Mouse (Mus musculus) adrenal gland (tissue): ENCODE data around the gene Malrd1.

Experiments
- intact Hi-C: fragments of 180-260 bp; cut with DNase I; formaldehyde crosslinking; loops from one replicate; pipeline ENCODE4 v1.15.1; 2025

Gene Malrd1

DNA sequence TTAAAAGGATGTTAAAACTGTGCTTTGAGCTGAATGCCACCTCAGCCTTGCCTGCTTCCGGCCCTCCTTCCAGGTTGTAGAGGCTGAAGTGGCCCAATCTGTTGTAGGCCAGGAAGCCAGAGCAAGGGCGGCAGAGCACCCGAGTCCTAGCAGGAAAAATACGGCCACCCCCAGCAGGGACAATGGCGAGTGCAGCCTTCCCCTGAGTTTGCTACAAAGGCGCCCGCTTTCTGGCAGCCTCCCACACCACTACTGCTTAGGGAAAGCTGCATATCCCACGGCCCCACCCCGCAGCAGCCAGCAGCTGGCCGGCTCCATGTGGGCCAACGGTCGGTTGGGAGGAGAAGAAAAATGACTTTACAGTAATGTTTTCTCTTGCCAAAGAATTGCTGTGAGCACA is 503.5 kb downstream of the Malrd1 start:
- intact Hi-C loops, result no loop called here

GRCm38 (mm10) chr2:16031559-16031958 is 505.3 kb downstream of the Malrd1 start:
- intact Hi-C loops, result no loop called here

DNA sequence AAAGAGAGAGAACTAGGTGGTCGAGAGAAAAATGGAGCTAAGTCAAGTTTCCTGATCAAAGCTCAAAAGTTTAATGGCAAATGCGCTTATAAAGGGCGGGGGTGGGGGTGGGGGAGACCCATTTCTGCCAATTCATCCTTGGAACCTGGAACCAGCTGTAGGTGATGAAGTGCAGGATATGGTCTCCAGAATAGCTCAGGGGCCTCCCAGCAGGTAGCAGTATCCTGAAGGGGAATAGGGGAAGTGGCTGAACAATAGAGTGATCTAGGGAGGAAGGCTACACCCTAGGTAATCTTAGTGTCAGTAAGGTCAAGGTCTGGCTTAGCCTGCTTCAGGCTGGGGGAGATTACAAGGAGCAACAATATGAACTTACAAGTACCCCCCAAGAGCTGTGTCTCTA is 506.5 kb downstream of the Malrd1 start:
- intact Hi-C loops, result no loop called here

- intact Hi-C loops, result no loop called here
Observed at GRCm38 (mm10) chr2:16110696-16111095, 584.4 kb downstream of the Malrd1 start.

GRCm38 (mm10) chr2:16113333-16113732 is 587.1 kb downstream of the Malrd1 start:
- intact Hi-C loops, result no loop called here

- intact Hi-C loops, result no loop called here
Observed at GRCm38 (mm10) chr2:16147999-16148398, 621.7 kb downstream of the Malrd1 start.

GRCm38 (mm10) chr2:16152623-16153022 is 626.3 kb downstream of the Malrd1 start:
- intact Hi-C loops, result no loop called here

GRCm38 (mm10) chr2:16163246-16163989 is 637.1 kb downstream of the Malrd1 start:
- intact Hi-C loops, result no loop called here

GRCm38 (mm10) chr2:16168611-16169010 is 642.3 kb downstream of the Malrd1 start:
- intact Hi-C loops, result no loop called here

DNA sequence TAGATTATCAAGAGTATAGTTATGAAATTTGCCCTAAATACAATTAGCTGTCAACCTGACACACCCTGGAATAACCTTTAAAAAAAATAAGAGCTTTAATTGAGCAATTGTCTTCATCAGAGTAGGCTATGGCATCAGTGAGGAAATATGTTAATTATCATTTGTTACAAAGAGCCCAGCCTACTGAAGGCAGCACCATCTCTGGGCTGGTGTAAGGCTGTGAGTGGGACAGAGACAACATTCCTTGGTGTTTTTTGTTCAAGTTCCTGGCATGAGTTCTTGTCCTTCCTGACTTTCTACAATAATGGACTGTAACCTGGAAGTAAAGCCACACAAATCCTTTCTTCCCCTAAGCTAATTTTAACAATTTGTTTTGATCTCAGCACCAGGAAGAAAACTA is 645.8 kb downstream of the Malrd1 start:
- intact Hi-C loops, result no loop called here

- intact Hi-C loops, result no loop called here
Observed at GRCm38 (mm10) chr2:16173355-16173754, 647.1 kb downstream of the Malrd1 start.

DNA sequence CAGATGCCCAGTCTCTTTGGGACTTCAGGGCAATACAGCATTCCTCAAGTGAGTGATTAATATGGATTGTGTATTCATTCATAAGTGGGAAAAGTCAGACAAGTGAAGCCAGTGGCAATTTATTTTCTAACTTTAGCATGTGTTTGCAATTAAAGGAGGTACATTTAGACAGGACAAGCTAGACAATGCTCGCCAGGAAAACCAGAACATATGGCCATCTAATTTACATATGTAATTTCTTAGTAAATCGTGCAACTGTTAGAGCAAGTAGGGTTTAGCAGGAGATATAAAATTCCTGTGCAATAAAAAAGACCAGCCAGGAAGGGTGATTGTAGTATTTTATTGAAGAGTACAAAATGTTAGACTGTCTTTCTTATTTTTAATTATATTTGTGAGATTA is 655.9 kb downstream of the Malrd1 start:
- intact Hi-C loops, result no loop called here

GRCm38 (mm10) chr2:16183158-16183557 is 656.9 kb downstream of the Malrd1 start:
- intact Hi-C loops, result no loop called here

DNA sequence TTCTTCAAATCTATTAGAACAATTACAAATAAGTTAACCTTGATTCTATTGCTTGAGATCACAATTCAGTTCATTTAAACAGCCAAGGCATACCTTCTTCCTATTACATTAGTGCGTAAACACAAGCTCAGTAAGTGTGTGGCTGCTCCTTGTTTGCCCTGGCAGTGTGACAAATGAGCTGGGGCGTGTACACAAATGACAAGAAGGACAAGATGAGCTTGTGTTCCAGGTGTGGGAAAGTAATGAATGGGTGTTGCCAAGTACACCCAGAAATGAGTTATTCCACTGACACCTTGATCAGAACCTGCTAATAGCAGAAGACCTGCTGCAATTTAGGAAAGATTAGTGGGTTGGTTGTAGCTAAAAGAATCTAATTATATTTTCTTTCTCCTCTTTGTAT is 683.7 kb downstream of the Malrd1 start:
- intact Hi-C loops, result no loop called here

DNA sequence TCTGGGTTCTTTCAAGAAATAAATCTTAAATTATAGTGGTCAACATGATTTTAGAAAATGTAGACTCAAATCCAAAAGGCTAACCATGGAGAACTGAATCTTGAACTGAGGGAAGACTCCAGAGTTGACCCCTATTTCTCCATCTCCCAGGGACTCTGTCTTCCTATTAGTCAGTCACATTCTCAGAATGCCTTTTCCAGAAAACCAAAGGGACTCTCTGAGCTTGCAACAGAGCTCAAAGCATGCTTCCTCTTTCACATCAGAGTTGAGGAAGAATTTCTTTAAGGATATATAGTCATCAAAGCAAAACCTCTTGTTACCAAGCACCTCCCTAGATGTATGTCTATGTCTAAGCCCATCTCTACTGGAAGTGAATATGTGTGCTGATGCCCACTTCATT is 686.5 kb downstream of the Malrd1 start:
- intact Hi-C loops, result no loop called here

DNA sequence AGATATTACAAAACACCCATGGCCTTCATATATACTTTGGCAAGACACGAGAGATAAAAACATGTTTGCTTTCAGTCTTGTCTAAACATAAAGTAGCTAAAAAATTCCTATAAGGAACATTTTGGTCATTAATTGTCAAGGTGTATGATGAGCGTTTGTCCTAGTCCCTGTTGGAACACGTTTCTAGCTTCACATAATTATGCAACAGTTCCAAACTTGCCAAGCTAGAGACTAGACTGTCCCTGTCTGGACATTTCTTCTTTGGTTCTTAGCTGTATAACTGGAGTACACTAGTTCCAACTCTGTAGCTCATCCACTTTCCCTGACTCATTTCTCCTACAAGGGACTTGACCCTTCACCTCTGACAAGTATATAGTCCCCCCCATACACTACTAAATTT is 687.8 kb downstream of the Malrd1 start:
- intact Hi-C loops, result no loop called here

DNA sequence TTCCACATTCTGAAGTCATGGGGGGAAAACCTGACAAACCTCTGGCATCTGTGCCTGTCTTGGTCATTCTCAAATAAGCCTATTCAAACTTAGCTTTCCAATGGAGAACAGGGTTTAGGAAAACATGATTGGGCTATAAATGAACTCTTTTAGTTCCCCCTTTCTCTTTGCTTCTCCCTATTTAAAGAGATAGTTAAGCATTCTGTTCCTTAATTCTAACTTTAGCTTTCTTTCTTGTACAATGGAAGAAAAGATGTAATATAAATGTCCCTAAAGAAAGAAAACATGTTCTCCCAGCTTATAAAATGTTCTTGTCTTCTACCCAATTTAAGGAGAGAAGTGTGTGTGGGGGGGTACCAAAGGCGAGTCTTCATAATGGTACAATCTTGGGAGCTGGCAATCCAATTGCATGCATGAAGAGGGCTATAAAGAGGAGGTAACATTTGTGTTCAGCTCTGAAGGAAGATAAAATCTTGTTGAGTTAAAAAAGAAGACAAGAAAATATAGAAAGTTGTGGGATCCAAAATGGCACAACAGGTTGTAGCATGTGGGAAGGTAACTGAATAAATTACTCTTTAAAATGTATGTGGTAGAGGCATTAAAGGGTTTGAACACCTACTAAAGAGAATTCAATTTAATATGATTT is 702.0 kb downstream of the Malrd1 start:
- intact Hi-C loops, result no loop called here

DNA sequence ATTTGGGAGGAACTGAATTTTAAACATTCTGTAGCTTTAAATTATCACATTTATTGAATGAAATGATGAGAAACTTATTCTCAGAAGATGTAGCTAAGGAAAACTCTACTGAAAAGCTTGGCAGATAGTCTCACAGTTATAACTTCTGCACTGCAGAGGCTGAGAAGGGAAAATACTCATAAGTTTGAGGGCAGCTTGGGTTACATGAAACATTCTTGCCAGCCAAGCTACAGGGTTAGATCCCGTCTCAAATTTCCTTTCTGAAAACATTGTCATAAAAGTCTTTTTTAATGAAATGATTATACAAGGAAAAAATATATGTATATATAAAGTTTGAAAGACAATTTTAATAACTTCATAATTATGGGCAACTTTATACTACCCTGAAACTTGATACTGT is 714.6 kb downstream of the Malrd1 start:
- intact Hi-C loops, result no loop called here

GRCm38 (mm10) chr2:16243097-16243496 is 716.8 kb downstream of the Malrd1 start:
- intact Hi-C loops, result no loop called here

GRCm38 (mm10) chr2:16248861-16249260 is 722.6 kb downstream of the Malrd1 start:
- intact Hi-C loops, result no loop called here

DNA sequence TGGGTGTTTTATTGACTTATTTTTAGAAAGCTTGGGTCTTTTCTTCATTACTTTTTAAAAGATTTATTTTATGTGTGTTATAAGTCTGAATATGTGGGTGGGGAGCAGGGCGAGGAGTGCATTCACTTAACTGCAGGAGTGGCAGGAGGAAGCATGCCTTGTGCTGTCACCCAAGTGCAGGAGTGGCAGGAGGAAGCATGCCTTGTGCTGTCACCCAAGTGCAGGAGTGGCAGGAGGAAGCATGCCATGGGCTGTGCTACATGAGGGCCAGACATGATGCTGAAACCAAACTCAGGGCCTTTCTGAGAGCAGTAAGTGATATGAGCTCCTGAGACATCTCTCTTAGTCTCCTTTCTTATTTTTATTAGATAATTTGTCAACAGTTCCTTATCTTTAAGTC is 726.0 kb downstream of the Malrd1 start:
- intact Hi-C loops, result no loop called here
